Mouse (Mus musculus): ENCODE measurements around the gene Hps1. TPM values are rescaled to one million over a fixed set of nuclear protein-coding genes. Genes with fewer than 3 reads are reported as not detected.

Hps1 gene
- polyA plus RNA-seq, 1 experiment from 2014 or later, result 5.3 TPM

- Histone ChIP-seq H3K36me3 (replicated peaks; ENCODE audit: insufficient read depth, low read length) (no peaks in the 10 kb centered on the region), H3K27ac (ENCODE audit: low read depth) (no peak overlapping the region), H3K9me3 (ENCODE audit: low read length) (no peaks in the 10 kb centered on the region), H3K27me3 (ENCODE audit: insufficient read depth, low read length) (no peaks in the 10 kb centered on the region), H3K4me2 (ENCODE audit: low read depth, low read length) (no peak overlapping the region), H3K9ac (replicated peaks) (no peak overlapping the region), H3K4me3 (ENCODE audit: low read depth, low read length) (no peak overlapping the region), H3K4me1 (ENCODE audit: insufficient read depth) (peaks cover 9% of the 10 kb centered on the region)
- ATAC-seq, result no peak
- TF ChIP-seq EP300 (IDR thresholded peaks at IDR 0.05; ENCODE audit: low read depth) (no peak), CTCF (IDR thresholded peaks at IDR 0.05; ENCODE audit: low read depth) (no peak)
- 56% methylated on average over 16 of the region's 16 CpGs for WGBS (ENCODE audit: insufficient replicate concordance)
- DNase-seq, result no peak
These were observed 36.5 kb downstream of the Hps1 start for GRCm38 (mm10) chr19:42743261-42743660.

- H3K36me3 ChIP-seq (replicated peaks; ENCODE audit: insufficient read depth, low read length), result no peaks in the 10 kb centered on the region
- H3K27ac ChIP-seq (ENCODE audit: low read depth), result no peak overlapping the region
- WGBS (ENCODE audit: insufficient replicate concordance), result 68% methylated on average over 14 of the region's 14 CpGs
- no peaks in the 10 kb centered on the region for H3K9me3 ChIP-seq (ENCODE audit: low read length)
- no peak overlapping the region for H3K4me3 ChIP-seq (ENCODE audit: low read depth, low read length)
- no peak overlapping the region for H3K4me2 ChIP-seq (ENCODE audit: low read depth, low read length)
- no peak for TF ChIP-seq EP300 (IDR thresholded peaks at IDR 0.05; ENCODE audit: low read depth)
- TF ChIP-seq CTCF (IDR thresholded peaks at IDR 0.05; ENCODE audit: low read depth), result no peak
- DNase-seq (no peak), ATAC-seq (no peak)
- H3K9ac ChIP-seq (replicated peaks), result no peak overlapping the region
- H3K4me1 ChIP-seq (ENCODE audit: insufficient read depth), result peaks cover 9% of the 10 kb centered on the region
- H3K27me3 ChIP-seq (ENCODE audit: insufficient read depth, low read length), result no peaks in the 10 kb centered on the region
These were observed 37.9 kb downstream of the Hps1 start for GRCm38 (mm10) chr19:42741884-42742283.

- WGBS (ENCODE audit: insufficient replicate concordance), result 61% methylated on average over 8 of the region's 8 CpGs
- TF ChIP-seq EP300 (IDR thresholded peaks at IDR 0.05; ENCODE audit: low read depth) (no peak), CTCF (IDR thresholded peaks at IDR 0.05; ENCODE audit: low read depth) (no peak)
- no peak overlapping the region for H3K9ac ChIP-seq (replicated peaks)
- peak; percentile 44 for DNase-seq
- peak overlapping the region; percentile 0; the same call in 1 of the 2 replicates for H3K4me2 ChIP-seq (ENCODE audit: low read depth, low read length)
- ATAC-seq, result peak; percentile 89
- H3K27ac ChIP-seq (ENCODE audit: low read depth), result peak overlapping the region; percentile 64
- H3K9me3 ChIP-seq (ENCODE audit: low read length), result no peaks in the 10 kb centered on the region
- peaks cover 2% of the 10 kb centered on the region; the same call in 1 of the 2 replicates for H3K36me3 ChIP-seq (replicated peaks; ENCODE audit: insufficient read depth, low read length)
- no peaks in the 10 kb centered on the region for H3K27me3 ChIP-seq (ENCODE audit: insufficient read depth, low read length)
- peaks cover 9% of the 10 kb centered on the region for H3K4me1 ChIP-seq (ENCODE audit: insufficient read depth)
- no peak overlapping the region for H3K4me3 ChIP-seq (ENCODE audit: low read depth, low read length)
These were observed 39.4 kb downstream of the Hps1 start for GRCm38 (mm10) chr19:42740163-42740899.

GRCm38 (mm10) chr19:42739734-42740133, 40.0 kb downstream of the Hps1 start:
- Histone ChIP-seq H3K27ac (ENCODE audit: low read depth) (peak overlapping the region; percentile 64), H3K4me3 (ENCODE audit: low read depth, low read length) (no peak overlapping the region), H3K36me3 (replicated peaks; ENCODE audit: insufficient read depth, low read length) (peaks cover 2% of the 10 kb centered on the region; the same call in 1 of the 2 replicates), H3K4me1 (ENCODE audit: insufficient read depth) (peaks cover 7% of the 10 kb centered on the region), H3K9me3 (ENCODE audit: low read length) (no peaks in the 10 kb centered on the region), H3K27me3 (ENCODE audit: insufficient read depth, low read length) (no peaks in the 10 kb centered on the region), H3K9ac (replicated peaks) (no peak overlapping the region), H3K4me2 (ENCODE audit: low read depth, low read length) (peak overlapping the region; percentile 0; the same call in 1 of the 2 replicates)
- TF ChIP-seq EP300 (IDR thresholded peaks at IDR 0.05; ENCODE audit: low read depth) (no peak), CTCF (IDR thresholded peaks at IDR 0.05; ENCODE audit: low read depth) (no peak)
- WGBS (ENCODE audit: insufficient replicate concordance), result 66% methylated on average over 6 of the region's 6 CpGs
- ATAC-seq, result no peak
- DNase-seq, result no peak

GRCm38 (mm10) chr19:42737753-42738152, 42.0 kb downstream of the Hps1 start:
- no peaks in the 10 kb centered on the region for H3K9me3 ChIP-seq (ENCODE audit: low read length)
- TF ChIP-seq CTCF (IDR thresholded peaks at IDR 0.05; ENCODE audit: low read depth), result no peak
- TF ChIP-seq EP300 (IDR thresholded peaks at IDR 0.05; ENCODE audit: low read depth), result no peak
- no peaks in the 10 kb centered on the region for H3K27me3 ChIP-seq (ENCODE audit: insufficient read depth, low read length)
- no peak for ATAC-seq
- H3K4me2 ChIP-seq (ENCODE audit: low read depth, low read length), result no peak overlapping the region
- peaks cover 2% of the 10 kb centered on the region; the same call in 1 of the 2 replicates for H3K36me3 ChIP-seq (replicated peaks; ENCODE audit: insufficient read depth, low read length)
- WGBS (ENCODE audit: insufficient replicate concordance), result 71% methylated on average over 9 of the region's 9 CpGs
- H3K9ac ChIP-seq (replicated peaks), result no peak overlapping the region
- H3K27ac ChIP-seq (ENCODE audit: low read depth), result no peak overlapping the region
- no peak overlapping the region for H3K4me3 ChIP-seq (ENCODE audit: low read depth, low read length)
- no peak for DNase-seq
- H3K4me1 ChIP-seq (ENCODE audit: insufficient read depth), result 0 out of 2 replicates have a peak, but pooled peaks cover 3% of the 10 kb centered on the region

- H3K4me3 ChIP-seq (ENCODE audit: low read depth, low read length), result no peak overlapping the region
- H3K27ac ChIP-seq (ENCODE audit: low read depth), result no peak overlapping the region
- no peak for DNase-seq
- 0 out of 2 replicates have a peak, but pooled peaks cover 3% of the 10 kb centered on the region for H3K4me1 ChIP-seq (ENCODE audit: insufficient read depth)
- H3K4me2 ChIP-seq (ENCODE audit: low read depth, low read length), result no peak overlapping the region
- H3K9ac ChIP-seq (replicated peaks), result no peak overlapping the region
- no peaks in the 10 kb centered on the region for H3K9me3 ChIP-seq (ENCODE audit: low read length)
- peaks cover 2% of the 10 kb centered on the region; the same call in 1 of the 2 replicates for H3K36me3 ChIP-seq (replicated peaks; ENCODE audit: insufficient read depth, low read length)
- ATAC-seq, result no peak
- H3K27me3 ChIP-seq (ENCODE audit: insufficient read depth, low read length), result no peaks in the 10 kb centered on the region
- TF ChIP-seq CTCF (IDR thresholded peaks at IDR 0.05; ENCODE audit: low read depth) (no peak), EP300 (IDR thresholded peaks at IDR 0.05; ENCODE audit: low read depth) (no peak)
- 54% methylated on average over 5 of the region's 5 CpGs for WGBS (ENCODE audit: insufficient replicate concordance)
These were observed 44.8 kb downstream of the Hps1 start for GRCm38 (mm10) chr19:42734982-42735381.
